Mouse (Mus musculus): ENCODE results near the gene Gnaq.

The Gnaq gene

GRCm38 (mm10) chr19:16436335-16437169 lies 303.9 kb downstream of the Gnaq start:
- DNase-seq (ENCODE audit: low read depth, low spot score), result no peak

All from 3T3-L1 (cell line).